Mouse (Mus musculus): ENCODE measurements around the gene C87436. TPM values are rescaled to one million over a fixed set of nuclear protein-coding genes. Genes with fewer than 3 reads are reported as not detected.

Gene C87436
- total RNA-seq (2021) = 10 to 100 TPM; 10.4 to 11.2 TPM

DNA sequence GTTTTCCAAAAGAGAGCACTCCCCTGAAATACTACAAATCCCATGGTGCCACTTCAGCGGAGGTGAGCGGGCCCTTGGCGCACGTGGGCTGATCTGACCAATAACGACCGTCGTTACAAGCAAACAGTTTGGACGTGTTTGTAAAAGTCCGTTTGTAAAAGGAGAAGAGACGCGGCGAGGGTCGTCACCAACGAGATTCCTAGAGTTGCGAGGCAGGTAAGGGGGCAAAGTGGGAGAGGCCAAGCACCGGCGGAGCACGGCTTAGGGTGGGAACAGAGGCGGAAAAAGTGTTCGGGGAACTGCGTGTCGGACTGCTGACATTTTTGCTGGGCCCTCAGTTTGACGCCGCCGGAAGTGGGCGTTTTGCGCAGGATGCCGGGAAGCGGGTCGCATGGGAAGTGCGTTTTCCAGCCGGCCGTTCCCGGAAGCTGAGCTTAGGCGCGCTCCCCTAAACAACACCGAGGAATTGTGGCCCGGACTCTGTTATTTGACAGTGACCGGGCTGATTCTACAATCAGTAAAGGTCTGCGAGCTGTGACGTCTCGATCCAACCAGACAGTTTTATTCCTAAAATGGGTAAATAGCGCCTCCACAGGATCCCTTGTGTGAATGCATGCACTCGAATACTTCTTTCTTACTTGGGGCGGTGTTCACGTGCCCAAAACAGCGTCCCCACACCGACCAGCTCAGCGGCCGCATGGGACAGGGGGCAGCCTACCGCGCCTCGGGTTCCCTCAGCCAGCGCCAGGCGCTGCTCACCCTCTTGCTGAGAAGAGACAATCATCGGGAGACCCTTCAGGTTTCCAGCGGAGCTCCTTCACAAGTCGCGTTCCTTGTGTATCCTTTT is at the start of gene C87436:
C87436 (plus strand) TSS at position 103 of the 847 bp plus-strand sequence.
- DNase-seq = peak; percentile 94

DNA sequence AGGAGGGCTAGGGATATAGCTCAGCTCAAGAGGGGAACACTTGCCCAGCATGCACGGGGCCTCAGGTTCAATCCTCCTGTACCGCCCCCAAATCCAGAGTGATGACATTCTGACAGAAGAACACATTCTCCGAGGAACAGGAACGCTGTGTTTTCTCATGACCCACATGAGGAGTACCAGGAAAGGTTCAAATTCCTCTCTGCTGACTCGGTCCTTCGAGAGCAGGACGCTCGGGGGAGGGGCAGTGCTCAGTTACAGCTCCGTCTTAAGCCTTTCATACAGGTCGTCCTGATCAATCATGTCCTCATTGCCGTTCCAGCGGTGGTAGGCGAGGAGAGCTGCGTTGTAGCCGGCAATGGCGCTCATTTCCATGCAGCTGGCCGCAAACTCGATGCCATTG is 49.7 kb upstream of the C87436 start:
- no peak for DNase-seq

DNA sequence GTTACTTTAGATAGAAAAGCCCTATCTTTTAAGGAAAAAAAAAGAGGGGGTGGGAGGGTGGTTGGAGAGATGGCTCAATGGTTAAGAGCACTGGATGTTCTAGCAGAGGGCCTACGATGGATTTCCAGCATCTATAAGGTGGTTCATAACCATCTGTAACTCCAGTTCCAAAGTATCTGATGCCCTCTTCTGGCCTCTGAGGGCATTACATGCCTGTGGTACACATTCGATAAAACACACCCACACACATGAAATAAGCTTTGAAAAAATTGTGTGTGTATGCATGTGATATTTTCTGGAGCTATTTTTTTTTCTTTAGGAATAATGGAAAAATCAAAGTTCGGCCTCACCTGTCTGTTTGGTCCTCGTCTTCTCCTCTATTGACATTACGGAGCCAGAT is 46.8 kb upstream of the C87436 start:
- no peak for DNase-seq

DNA sequence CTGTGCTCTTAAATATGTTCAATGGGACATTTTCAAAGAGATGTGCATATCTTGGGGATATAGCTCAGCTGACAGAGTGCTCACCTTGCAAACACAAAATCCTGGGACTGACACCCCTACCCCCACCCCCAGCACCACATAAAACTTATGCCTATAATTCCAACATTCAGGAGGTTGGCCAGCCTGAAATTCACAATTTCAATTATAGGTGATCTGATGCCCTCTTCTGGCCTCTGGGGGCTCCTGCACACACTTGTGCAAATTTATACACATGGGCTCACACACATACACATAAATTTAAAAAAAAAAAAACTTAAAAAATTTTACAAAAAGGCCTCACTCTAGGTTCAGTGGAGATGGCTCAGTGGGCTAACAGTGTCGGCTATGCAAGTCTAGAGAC is 45.0 kb upstream of the C87436 start:
- no peak for DNase-seq

DNA sequence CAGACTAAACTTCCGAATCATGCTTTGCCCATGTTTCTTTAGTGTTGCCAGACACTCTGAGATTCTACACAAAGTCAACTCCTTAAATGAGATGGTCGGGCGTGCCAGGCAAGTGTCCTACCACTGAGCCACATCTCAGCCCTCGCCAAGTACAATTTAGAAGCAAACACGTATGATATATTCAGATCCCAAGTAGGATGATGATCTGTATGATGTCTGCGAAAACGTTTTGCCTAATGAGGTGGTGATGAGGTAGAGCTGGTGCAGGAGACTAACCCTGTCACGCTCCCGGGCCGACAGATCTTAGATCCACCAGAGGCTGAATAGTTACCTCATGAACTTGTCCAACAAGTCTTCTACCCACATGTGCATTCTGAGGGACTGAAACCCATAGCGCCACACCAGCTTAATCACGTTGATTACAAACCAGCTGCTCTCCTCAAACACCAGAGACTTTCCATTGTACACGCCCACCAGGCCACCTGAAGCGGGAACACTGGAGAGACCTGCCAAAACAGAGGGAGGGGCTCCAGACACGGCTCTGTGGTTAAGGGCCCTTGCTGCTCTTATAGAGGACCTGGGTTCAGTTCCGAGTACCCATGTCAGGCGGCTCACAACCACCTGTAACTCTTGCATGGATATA is 44.0 kb upstream of the C87436 start:
- DNase-seq = no peak

DNA sequence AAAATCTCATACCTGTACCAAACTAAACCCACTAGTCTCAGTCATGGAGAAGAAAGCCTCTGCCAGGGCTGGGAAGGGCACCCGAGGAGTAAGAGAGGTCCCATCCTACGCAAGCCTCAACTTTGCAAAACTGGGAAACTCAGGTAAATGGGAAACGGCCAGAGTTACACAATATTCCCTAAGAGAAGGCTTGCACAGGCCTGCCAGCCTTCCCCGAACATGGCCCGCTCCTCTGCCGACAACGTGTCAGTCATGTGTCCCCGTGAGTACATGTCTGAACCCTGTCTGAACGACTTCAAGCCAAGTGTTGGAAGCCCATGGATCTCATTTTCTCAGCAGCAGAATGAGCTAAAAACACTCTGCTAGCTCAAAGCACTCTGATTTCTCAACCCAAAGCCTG is 43.2 kb upstream of the C87436 start:
- DNase-seq = no peak

DNA sequence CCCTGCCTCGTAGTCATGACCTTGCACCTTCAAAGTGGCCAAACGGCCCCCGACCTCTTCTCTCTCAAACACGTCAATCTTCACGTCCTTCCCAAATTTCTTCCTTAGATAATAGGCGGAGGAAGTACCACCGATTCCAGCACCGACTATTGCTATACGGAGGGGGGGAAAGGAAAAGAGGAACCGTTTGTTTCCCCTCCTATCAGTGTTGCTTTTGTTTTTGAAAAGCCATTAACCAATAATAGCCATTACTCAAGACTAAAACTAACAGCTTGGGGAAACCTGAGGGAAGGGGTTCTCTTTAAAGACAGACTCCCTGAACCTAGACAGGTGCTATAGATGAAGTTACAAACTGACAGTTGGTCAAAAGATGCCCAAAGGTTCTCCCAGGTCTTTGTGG is 42.2 kb upstream of the C87436 start:
- DNase-seq = no peak

DNA sequence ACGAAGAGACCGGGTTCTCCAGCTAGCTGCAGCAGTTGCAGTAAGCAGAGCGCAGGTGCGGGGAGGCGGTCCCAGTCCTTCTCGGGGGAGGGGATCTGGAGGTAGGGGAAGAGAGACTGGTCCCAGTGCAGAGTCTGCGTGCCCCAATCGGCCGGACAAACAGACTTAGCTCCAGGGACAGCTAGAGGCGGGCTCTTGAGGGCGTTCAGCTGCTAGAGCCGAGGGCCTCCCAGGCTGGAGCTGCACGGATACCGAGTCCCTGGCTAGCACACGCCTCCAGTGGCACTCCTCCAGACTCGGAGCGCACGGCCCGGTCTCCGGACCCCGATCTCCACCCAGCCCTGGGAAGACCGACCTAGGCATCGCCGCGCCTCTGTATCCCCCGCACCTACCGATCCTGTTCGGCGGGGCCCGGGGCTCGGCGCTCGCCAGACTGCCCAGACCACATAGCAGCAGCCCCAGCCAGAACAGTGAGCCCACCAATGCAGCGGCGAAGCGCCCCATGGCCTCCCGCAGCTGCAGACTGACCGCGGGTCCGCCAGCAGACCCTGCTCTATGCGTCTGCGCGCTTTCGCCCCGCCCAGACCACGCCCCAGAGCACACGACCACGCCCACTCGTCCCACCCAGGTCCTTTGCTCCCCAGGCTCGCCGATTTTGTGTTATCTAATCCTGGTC is 41.5 kb upstream of the C87436 start, which contains the start of gene Pcyox1:
Pcyox1 (minus strand) TSS at position 574 of the 676 bp plus-strand sequence.
- peak; percentile 91 for DNase-seq

DNA sequence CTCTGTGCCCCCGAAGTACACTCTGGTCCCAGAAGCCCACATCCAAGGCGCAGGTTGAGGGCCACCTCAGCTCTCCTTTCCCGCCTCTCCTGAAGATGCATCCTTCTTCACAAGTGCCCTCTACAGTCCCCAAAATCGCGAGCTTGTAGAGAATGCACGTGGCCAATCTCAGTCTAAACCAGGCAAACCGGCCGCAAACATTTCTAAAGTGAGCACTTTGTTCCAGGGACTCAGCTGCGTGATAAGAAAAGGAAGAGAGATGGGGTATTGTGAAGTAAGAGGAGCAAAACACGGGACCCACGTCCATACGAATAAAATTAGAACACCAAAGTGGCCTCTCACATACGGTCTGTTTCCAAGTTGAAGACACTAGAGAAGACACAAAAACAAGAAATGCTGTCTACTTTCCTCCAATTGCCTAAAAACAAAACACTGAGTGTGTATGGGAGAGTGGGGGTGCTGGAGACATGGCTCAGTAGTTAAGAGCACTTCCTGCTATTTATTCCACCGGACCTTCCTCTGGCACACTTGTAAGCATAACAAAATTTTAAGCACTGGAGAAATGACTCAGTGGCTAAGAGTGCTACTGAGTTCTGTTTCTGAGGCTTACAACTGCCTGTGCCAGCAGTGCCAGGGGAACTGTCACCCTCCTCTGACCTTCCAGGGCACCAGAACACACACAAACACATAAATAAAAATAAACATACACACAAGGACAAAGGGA is 40.8 kb upstream of the C87436 start:
- no peak for DNase-seq

DNA sequence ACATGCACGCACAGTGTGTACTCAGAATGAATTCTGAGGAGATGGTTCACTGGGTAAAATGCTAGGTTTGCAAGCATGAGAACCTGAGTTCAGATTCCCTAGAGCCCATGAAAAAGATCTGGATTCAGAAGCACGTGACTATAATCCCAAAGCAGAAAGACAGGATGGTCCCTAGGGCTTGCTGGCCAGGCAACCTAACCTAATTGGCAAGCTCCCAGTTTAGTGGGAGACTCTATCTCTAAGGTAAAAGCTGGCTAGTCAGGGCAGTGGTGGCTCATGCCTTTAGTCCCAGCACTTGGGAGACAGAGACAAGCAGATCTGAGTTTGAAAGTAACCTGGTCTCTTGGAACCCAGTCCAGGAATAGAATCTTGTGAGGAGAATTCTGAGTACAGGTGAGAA is 39.2 kb upstream of the C87436 start:
- no peak for DNase-seq

DNA sequence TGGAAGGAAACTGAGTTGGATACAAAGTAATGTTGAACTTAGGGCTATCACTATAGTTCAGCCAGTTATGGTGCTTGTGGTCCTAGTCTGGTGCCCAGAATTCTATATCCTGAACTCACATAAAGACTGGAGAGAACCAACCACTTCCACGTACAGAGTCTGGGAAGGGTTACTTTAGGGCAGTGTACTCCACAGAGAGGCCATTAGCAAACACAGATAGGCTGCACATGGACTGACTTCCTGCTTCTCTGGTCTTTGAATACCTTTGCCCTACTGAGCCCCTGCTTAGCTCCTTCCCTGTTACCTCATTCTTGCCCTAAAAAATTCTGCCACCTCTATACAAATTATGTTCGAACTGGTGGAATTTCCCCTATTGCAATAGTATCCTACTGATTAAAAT is 38.2 kb upstream of the C87436 start:
- DNase-seq = no peak

DNA sequence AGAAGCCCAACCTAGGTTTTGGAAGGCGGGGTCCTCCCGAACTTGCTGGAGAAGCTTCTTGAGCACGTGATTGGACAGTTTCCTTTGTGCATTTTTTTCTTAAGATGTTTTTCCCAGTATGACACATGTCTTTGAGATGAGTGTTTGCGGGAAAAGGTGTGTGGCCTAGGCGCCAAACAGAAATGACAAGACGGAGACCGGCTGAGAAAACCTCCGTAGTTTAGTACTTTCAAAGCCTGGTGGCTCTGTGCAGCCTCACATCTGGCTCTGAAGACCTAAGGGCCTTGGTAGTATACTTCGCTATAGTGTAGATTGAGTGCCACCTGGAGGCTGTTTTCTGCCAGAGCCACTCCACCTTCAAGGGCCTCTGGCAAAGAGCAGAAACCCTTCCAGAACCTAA is 37.2 kb upstream of the C87436 start:
- DNase-seq = peak; percentile 79

DNA sequence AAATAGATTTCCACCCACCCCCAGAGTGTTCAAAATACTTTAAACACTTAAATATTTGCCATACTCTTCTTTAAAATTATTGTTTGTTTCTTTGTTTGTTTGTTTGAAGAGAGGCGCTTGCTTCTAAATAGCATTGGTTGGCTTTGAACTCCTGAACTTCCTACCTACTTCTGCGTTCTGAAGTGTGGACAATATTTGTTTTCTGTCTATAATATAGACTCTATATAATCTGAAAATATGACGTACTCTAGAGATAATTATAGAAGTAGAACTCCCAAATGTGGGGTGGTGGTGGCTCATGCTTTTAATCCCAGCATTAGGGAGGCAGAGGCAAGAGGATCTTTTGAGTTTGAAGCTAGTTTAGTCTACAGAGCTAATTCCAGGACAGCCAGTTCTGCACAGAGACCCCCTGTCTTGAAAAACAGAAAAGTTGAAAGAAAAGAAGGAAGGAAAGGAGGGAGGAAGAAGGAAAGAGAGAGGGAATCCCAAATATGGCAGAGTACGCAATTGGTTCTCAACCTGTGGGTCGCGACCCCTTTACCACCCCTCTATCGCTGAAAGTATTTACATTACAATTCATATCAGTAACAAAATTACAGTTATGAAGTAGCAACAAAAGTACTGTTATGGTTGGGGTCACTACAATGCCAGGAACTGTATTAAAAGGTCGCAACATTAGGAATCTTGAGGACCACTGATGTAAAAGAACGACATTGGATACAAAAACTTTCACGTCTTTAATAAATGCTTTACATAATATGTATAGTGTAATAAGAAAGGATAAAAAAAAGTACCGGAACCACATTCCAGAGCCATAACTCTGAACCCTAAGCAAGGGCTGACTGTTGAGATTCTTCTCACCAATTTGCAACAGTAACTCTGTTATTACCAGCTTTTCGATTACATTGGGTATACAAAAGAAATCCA is 35.2 kb upstream of the C87436 start:
- no peak for DNase-seq

DNA sequence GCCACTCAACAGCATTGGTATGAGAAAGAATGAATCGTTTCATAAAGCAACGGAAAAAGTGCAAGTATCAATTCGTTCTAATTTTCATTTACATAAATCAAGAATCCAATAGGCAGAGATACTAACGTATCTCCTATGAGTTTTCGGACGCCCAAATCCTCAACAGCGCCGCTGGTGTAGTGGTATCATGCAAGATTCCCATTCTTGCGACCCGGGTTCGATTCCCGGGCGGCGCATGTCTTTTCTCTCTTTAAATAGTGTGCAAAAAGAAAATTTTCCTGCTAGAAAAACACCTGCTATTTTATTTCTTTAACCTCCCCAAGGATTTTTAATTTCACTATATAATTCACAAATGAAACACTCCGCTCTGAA is 34.5 kb upstream of the C87436 start:
- peak; percentile 91 for DNase-seq

DNA sequence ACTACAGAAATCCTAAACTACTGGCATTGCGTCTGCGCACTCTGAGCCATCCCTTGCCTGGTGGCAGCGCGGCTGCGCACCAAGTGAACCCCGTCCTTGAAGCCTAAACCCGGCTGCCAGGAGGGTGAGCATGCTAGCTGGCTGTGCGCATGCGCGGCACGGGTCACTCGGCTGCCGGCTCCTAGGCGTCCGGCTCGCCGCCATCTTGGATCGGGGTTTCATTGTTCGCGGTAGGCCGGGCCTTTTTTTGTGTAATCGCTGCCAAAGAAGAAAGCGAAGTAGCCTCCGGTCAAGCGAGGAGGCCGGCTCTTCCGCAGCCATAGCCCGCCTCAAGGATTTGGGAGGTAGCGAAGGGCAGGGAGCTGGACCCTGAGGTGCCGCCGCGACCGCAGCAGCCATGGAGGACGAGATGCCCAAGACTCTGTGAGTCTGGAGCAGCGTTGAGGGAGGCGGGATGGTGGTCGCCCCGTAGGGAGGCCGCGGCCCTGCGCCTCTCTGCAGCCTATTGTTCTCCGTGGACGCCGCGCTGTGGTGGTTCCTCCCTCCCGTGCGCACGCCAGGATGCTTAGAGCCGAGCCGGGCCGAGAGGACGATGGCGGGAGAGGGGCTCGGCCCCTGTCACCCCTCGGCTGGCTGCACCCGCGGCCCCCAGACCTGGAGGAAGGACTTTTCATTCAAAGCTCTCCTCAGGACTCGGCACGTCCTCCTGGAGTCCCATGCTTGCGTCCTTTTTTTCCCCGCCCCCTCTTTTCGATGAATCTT is 33.9 kb upstream of the C87436 start, which contains the start of gene Tia1:
Tia1 (plus strand) TSS at position 120 of the 762 bp plus-strand sequence.
- DNase-seq = peak; percentile 98

DNA sequence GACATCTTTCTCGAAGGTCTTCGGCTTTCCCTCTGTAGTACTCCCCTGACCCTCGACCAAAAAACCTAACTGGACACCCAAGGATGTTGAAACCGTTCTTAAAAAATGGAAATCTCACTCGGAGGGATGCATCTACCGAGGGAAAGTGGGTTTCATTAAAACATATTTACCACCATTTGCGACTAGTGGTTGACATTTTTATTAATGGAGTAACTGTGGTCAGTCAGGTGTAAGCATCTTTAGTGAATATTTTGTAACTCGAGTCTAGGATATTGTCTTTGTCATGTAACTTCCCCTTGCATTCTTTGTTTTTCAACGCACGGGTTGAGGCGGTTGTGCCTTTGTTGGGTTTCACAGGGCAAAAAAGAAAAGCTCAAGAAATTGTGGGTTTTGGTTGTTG is 33.2 kb upstream of the C87436 start:
- DNase-seq = no peak

DNA sequence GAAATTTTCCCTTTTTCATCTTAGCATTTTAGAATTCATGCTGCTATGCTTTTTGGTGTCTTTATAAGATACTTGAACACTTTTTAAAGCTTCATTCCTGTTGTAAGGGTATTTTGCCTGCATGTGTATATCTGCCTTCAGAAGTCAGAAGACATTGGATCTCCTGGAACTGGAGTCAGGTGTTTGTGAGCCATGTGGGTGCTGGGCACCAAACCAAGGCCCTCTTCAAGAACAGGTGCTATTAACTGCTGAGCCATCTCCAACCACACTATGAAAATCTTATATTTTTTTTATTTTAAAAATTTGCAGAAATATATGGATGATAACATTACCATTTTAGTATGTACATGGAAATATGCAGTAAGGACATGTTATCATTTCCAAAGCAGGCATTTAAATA is 31.9 kb upstream of the C87436 start:
- DNase-seq = no peak

DNA sequence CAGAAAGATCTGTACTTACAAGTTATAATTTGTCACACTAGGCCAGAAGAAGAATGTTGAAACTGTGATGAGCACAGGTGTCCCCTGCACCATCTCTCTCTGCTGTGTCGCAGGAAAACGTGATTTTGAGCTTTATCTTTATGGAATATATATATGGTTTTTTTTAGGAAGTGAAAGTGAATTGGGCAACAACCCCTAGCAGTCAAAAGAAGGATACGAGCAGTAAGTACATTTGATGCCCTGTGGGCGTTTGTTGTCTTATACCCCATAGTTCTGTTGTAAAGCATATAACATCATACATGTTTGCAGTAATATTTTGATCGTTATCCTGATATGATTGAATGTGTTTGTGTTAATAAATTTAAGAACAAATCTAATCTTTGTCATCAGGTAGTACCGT is 19.5 kb upstream of the C87436 start:
- DNase-seq = no peak

DNA sequence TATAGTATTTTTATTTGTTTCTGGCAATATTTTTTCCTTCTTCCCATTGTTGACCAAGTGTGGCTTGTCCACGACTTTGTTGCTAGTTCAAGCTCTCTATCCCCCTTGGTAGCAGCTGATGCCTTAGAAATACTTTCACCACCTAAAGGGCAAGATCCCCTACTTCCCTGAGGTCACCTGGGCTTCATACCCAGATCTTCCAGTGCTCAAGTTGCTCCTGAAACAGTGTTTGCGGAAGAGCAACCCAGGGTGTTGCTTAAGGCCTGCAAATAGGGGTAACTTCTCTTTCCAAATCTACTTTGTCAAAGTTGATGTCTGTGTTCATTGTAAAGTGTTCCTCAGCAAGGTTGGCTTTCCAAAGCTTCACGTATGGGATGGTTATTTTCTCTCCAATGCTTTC is 18.9 kb upstream of the C87436 start:
- DNase-seq = no peak

DNA sequence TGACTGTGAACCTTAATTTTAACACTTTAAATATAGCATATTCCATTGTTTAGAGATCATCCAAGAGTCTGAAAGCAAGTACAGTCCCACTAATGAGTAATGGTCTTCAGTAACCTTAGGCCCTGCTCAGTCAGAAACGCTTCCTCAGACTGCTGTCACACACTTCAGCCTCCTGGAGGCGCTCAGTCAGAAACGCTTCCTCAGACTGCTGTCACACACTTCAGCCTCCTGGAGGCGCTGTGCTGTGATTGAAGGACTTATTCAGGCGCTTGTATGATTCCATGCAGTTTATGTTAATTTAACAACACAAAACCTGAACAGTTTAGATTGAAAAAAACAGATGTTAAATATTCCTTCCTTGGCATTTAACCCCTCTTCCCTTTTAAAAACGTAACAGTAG is 17.7 kb upstream of the C87436 start:
- no peak for DNase-seq

DNA sequence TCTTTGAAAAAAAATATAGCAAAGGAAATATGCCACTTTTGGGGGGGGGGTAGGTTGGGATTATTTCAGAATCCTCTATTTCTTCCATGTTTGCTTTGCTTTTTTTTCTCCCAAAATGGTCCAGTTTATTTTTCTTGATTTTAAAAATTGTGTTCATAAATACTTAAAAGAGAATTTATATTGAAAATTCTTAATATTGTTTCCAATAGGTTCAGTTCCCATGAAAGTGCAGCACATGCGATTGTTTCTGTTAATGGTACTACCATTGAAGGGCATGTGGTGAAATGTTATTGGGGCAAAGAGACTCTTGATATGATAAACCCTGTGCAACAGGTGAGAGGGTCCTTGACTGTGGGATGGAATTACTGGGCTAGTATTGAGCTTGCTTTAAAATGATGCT is 11.8 kb upstream of the C87436 start, which contains the start of gene Gm44790:
Gm44790 (plus strand) TSS at position 301 of the 400 bp plus-strand sequence.
- DNase-seq = no peak

Measured in heart, postnatal 4 days (tissue).